Mouse (Mus musculus): ENCODE results near the gene Nsfl1c.

DNA sequence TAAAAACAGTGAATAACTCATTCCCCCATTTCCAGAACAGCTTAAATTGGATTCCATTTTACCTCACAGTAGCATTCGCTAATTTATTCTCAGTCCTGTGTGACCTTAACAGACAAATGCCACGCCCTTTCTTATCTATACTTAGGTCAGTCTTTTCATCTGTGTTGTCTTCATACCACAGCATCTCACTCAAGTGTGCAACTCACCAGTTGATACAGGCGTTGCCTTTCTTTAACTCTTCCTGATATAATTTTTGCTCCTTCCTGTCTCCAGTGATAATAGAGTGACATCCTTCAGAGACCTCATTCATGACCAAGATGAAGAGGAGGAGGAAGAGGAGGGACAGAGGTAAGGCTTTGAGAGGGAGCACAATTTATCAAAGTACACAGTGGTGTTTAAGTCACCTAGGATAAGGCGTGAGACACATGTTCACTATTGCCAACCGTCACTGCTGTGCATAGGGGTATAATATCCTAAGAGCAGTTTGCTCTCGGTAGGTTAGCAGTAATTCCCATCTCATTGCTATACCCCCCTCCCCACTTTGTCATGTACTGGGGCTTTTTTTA lies 6.5 kb downstream of the Nsfl1c start:
- TF ChIP-seq CTCF (IDR thresholded peaks at IDR 0.05; ENCODE audit: low read depth) (no peak), EP300 (IDR thresholded peaks at IDR 0.05; ENCODE audit: low read depth) (peak; percentile 30)
